Mouse (Mus musculus) embryonic facial prominence, embryonic 13.5 days (tissue): ENCODE results near the gene St6galnac1. TPM values are rescaled to one million over a fixed set of nuclear protein-coding genes. Genes with fewer than 3 reads are reported as not detected.
"Not testable (repeated sequence)": the region's sequence is repeated elsewhere in the genome, so short reads cannot be mapped to it uniquely, and the experiment has no call there.

Experiments used
- ATAC-seq: fragments of 200-750 bp; cut with Nextera tagmentation; 2 replicates; pipeline ENCODE4 v1.8.0; 2017; ENCODE audit warnings: low read depth; ENCODE audit not compliant: insufficient number of reproducible peaks, insufficient read depth, low FRiP score, low TSS enrichment
- H3K27ac ChIP-seq: fragments of 300-500 bp; sonication (generic); 2 replicates; pipeline ENCODE4 v1.5.1; 2015; ENCODE audit warnings: moderate library complexity, mild to moderate bottlenecking, inconsistent platforms
- H3K27me3 ChIP-seq: fragments of 300-500 bp; sonication (generic); 2 replicates; pipeline ENCODE4 v1.6.1; 2015; ENCODE audit warnings: mild to moderate bottlenecking, inconsistent platforms
- H3K36me3 ChIP-seq: fragments of 300-500 bp; sonication (generic); 2 replicates; pipeline ENCODE4 v1.6.1; 2015; ENCODE audit warnings: mild to moderate bottlenecking, inconsistent platforms
- H3K4me1 ChIP-seq: fragments of 300-500 bp; sonication (generic); 2 replicates; pipeline ENCODE4 v1.6.1; 2015; ENCODE audit warnings: inconsistent platforms
- H3K4me2 ChIP-seq: fragments of 300-500 bp; sonication (generic); 2 replicates; pipeline ENCODE4 v1.6.1; 2015; ENCODE audit warnings: moderate library complexity, mild to moderate bottlenecking, inconsistent platforms
- H3K4me3 ChIP-seq: fragments of 300-500 bp; sonication (generic); 2 replicates; pipeline ENCODE4 v1.5.1; 2015; ENCODE audit warnings: mild to moderate bottlenecking, inconsistent platforms
- H3K9ac ChIP-seq: fragments of 300-500 bp; sonication (generic); 2 replicates; pipeline ENCODE4 v1.6.1; 2015; ENCODE audit warnings: mild to moderate bottlenecking, inconsistent platforms
- H3K9me3 ChIP-seq: fragments of 300-500 bp; sonication (generic); 2 replicates; pipeline ENCODE4 v1.6.1; 2016; ENCODE audit warnings: inconsistent platforms
- WGBS: fragments of 180-500 bp; shearing (Covaris S2); methylation state at CpG from one replicate; pipeline ENCODE4 v1.1.7; 2015; ENCODE audit warnings: mixed read lengths; 5-methylcytosine and 5-hydroxymethylcytosine counted together
- polyA plus RNA-seq: library from polyadenylated mRNA; unstranded; fragments of >200 nt; fragmentation: Nextera tagmentation; extraction: Ambion mirVana; gene quantifications from 2 replicates; pipeline ENCODE4 v1.2.1, GENCODE M21; 2015

The St6galnac1 gene
- not detected in 2 replicates for polyA plus RNA-seq

DNA sequence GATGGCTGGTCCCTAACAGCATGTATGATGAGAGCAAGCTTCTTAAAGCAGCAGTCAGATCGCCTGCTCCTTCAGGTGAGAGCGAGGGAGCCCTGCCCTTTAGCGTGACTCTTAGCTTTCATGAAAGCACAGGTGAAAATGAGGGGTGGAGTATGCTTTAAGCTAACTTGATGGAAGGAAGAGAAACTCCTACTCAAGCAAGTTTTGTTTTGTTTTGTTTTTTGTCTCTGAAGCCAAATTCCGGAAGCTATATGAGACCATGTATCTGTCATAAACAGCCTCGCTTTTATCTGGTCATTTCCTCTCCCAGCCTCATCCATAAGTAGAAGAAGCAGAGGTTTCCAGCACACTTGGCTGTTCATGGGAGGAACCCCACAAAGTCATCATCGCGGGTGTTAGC is at the start of gene St6galnac1:
Gene St6galnac1 (minus strand): TSS at position 101 of the 400 bp plus-strand sequence.
- Histone ChIP-seq H3K4me1 (peaks cover under 1% of the 10 kb centered on the region; the same call in 1 of the 2 replicates), H3K27me3 (no peaks in the 10 kb centered on the region)
- 87% methylated on average over 7 of the region's 7 CpGs for WGBS

DNA sequence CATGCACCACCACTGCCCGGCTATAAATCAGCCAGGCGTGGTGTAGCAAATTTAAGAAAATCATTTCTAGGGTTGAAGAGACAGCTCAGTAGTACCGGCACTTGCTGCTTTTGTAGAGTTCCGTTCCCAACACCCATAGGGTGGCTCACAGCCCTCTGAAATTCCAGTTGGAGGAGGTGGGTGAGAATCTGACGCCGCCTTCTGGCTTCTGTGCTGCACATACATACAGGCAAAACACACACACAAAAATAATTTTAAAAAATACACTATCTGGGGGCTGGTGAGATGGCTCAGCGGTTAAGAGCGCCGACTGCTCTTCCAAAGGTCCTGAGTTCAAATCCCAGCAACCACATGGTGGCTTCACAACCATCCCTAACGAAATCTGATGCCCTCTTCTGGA is 48.6 kb upstream of the St6galnac1 start:
- not testable (repeated sequence) for H3K4me2 ChIP-seq, ATAC-seq, H3K4me3 ChIP-seq, H3K27ac ChIP-seq, H3K27me3 ChIP-seq, H3K9me3 ChIP-seq, H3K9ac ChIP-seq, H3K36me3 ChIP-seq
- WGBS, result 94% methylated on average over 10 of the region's 10 CpGs
- H3K4me1 ChIP-seq, result peaks cover 52% of the 10 kb centered on the region

More for the DNA sequence above, at the start of gene St6galnac1:
- no peak for ATAC-seq
- Histone ChIP-seq H3K9me3 (no peaks in the 10 kb centered on the region), H3K27ac (no peak within 1 kb of the TSS), H3K4me3 (no peak within 1 kb of the TSS), H3K36me3 (no peaks in the 10 kb centered on the region), H3K4me2 (no peak within 1 kb of the TSS), H3K9ac (no peak within 1 kb of the TSS)

DNA sequence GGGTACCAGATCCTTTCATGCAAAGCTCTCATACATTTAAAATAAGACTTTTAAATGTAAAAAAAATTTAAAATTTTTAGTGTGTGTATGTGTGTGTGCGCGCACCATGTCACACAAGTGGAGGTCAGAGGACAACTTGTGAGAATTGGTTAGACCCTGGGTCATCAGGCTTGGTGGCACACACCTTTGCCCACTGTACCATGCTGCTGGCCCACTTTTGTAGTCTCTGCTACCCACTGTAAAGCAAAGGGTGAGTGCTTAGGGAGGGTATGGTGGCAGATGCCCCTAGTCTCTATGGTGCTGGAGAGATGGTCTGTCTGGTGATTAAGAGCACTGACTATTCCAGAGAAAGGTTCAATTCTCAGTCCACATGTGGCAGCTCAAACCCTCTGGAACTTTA is 47.9 kb upstream of the St6galnac1 start:
- Histone ChIP-seq H3K4me1 (peaks cover 46% of the 10 kb centered on the region), H3K9me3 (no peaks in the 10 kb centered on the region), H3K36me3 (no peaks in the 10 kb centered on the region), H3K4me3 (no peak overlapping the region), H3K4me2 (no peak overlapping the region), H3K27me3 (no peaks in the 10 kb centered on the region), H3K9ac (no peak overlapping the region), H3K27ac (no peak overlapping the region)
- no peak for ATAC-seq
- WGBS, result 98% methylated on average over 2 of the region's 2 CpGs

DNA sequence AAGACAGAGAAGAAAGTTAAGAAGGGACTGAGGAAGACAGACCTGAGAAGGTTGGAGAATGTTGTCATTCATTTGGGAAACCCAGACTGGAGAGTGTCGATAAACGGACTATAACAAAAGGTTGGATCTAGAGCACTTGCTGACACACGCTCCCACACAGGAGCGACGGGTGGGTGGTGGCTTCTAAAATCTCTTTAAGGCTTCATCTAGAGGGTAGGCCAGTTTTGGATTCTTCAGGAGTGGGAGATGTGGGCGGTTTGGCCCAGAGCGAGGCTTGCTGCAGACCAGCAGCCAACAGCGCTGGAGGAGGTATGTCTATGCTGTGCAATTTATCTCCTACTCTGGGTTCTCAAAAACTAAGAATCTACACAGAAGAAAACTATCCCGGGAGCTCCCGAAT is 47.3 kb upstream of the St6galnac1 start:
- Histone ChIP-seq H3K27me3 (no peaks in the 10 kb centered on the region), H3K4me3 (no peak overlapping the region), H3K4me1 (peaks cover 43% of the 10 kb centered on the region), H3K36me3 (no peaks in the 10 kb centered on the region), H3K9me3 (no peaks in the 10 kb centered on the region), H3K4me2 (no peak overlapping the region), H3K9ac (0 out of 2 replicates have a peak overlapping the region, but pooled peaks have one; percentile 32), H3K27ac (no peak overlapping the region)
- 91% methylated on average over 10 of the region's 10 CpGs for WGBS
- no peak for ATAC-seq

DNA sequence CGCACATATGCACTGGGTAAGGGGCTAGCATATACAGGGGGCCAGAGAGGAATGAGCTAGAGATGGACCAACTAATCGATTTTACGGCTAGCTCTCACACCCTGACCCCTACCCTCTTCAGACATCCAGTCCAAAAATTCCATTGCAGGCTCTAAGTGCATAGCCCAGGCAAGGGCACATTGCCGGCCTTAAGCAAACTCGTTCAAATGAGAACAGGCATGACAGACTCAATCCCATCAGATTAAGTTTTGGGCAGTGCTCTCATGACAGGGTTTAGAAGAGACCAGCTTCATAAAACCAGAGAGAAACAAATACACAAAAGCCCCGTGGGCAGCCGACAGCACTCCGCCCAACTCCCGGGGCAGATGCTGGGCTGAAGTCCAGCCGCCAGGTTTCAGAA is 46.9 kb upstream of the St6galnac1 start:
- ATAC-seq, result no peak
- no peaks in the 10 kb centered on the region for H3K9me3 ChIP-seq
- H3K27ac ChIP-seq, result no peak overlapping the region
- no peaks in the 10 kb centered on the region for H3K36me3 ChIP-seq
- H3K9ac ChIP-seq, result 0 out of 2 replicates have a peak overlapping the region, but pooled peaks have one; percentile 32
- H3K4me1 ChIP-seq, result peaks cover 43% of the 10 kb centered on the region
- no peak overlapping the region for H3K4me3 ChIP-seq
- no peaks in the 10 kb centered on the region for H3K27me3 ChIP-seq
- H3K4me2 ChIP-seq, result no peak overlapping the region
- 68% methylated on average over 10 of the region's 10 CpGs for WGBS

DNA sequence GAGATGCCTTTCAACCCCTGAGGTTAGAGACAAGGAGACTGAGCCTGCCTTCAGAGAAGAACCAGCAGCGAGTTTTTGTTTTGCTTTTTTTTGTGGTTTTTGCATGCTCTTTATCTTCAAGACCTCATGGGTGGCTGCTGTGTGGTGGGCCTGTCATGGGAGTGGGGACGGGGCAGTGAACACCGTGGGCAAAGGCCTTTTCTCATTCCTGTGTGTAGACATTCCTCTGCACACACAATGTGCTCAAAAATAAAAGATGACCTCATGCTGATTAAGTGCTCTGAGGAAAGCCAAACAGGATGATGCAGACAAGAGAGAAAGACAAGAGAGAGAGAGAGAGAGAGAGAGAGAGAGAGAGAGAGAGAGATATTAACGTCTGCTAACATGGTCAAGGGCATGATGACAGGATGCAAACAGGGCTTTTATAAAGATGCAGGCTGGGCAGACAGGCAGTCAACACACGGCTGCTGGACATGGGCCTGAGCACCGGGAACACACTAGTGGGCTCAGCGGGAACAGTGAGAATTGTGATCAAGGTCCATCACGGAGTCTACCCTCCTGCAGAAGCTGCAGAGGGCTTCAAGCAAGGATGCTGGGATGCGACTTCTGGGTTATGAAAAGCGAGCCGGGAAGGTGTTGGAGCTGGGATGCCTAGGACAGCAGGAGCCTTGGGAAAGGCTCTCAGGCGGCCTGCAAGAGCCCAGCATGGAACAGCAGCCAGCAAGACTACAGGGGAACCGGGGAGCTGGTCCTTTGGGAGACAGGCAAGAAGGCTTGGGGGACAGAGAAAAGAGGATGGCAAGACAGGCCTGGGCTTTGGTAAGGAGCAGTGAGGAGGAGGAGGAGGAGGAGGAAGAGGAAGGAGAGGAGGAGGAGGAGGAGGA is 46.0 kb upstream of the St6galnac1 start:
- H3K4me2 ChIP-seq, result no peak overlapping the region
- no peak overlapping the region for H3K9ac ChIP-seq
- peaks cover 39% of the 10 kb centered on the region for H3K4me1 ChIP-seq
- no peak overlapping the region for H3K27ac ChIP-seq
- no peaks in the 10 kb centered on the region for H3K9me3 ChIP-seq
- WGBS, result 74% methylated on average over 13 of the region's 13 CpGs
- no peak for ATAC-seq
- no peak overlapping the region for H3K4me3 ChIP-seq
- no peaks in the 10 kb centered on the region for H3K27me3 ChIP-seq
- no peaks in the 10 kb centered on the region for H3K36me3 ChIP-seq

DNA sequence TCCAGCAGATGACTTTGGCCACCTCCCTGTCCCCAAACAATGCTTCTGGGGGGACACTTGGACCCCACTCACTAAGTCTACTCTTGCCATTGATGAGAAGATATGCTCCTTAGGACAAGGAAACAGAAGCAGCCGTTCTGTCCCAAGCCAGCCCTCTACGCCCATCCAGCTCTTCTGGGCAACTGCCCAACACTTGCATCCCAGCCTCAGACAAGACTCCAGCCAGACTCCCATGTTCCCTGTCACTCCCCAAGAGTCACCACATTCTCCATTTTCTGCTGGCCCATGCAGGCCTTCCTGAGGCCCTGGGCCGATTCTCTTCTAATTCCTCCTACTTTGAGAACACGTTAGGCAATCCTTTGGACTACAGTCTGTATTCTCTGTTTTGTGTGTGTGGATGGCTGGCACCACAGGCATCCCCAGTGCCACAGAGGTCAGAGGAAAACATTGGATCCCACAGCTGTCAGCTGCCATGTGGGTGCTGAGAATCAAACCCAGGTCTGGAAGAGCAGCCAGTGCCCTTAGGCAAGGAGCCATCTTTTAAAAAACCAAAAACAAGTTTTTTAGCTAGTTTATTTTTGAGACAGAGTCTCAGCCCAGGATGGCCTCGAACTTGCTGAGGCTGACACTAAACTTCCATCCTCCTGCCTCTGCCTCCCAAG is 44.8 kb upstream of the St6galnac1 start:
- Histone ChIP-seq H3K4me1 (peaks cover 42% of the 10 kb centered on the region), H3K9me3 (no peaks in the 10 kb centered on the region), H3K36me3 (no peaks in the 10 kb centered on the region), H3K27ac (no peak overlapping the region), H3K4me3 (no peak overlapping the region), H3K4me2 (no peak overlapping the region), H3K27me3 (no peaks in the 10 kb centered on the region), H3K9ac (0 out of 2 replicates have a peak overlapping the region, but pooled peaks have one; percentile 40)
- no peak for ATAC-seq
- WGBS, result 90% methylated on average over 5 of the region's 5 CpGs

DNA sequence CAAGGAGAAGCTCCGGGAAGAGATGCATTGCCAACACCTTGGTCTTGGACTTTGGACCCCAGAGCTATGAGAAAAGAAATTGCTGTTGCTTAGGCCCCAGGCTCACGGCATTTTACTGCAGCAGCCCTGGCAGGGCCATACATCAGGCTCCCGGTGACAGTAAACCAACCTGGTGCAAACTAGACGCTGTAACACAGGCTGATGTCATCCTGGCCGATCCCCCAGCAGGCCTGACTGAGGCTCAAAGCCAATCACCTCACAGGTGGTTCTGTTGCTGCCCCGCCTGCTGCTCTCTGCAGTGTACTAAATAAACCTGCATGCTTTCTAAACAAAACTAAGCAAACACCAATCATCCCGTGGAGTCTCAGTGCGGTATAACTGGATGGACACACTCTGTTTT is 43.4 kb upstream of the St6galnac1 start:
- Histone ChIP-seq H3K4me1 (peaks cover 55% of the 10 kb centered on the region), H3K27ac (0 out of 2 replicates have a peak overlapping the region, but pooled peaks have one; percentile 13), H3K9ac (no peak overlapping the region), H3K4me3 (no peak overlapping the region), H3K4me2 (no peak overlapping the region), H3K36me3 (no peaks in the 10 kb centered on the region), H3K27me3 (no peaks in the 10 kb centered on the region), H3K9me3 (no peaks in the 10 kb centered on the region)
- no peak for ATAC-seq
- WGBS, result 64% methylated on average over 8 of the region's 8 CpGs

DNA sequence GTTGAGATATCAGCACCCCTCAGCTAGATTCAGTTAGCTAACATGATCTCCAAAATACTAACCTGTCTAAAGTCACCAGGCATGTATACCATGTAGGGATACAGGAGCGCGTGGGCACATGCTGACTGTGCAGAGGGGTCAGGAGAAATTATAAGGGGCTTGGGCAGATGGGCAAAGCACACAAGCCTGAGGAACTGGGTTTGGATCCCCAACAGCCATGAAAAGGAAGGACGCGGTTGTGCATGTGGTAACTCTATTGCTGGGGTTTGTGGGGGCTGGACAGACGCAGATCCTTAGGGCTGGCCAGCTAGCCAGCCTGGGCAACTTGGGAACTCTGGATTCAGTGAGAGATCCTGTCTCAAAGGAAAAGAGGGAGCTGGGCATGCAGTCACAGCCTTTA is 42.3 kb upstream of the St6galnac1 start:
- H3K9ac ChIP-seq, result no peak overlapping the region
- no peak overlapping the region for H3K4me2 ChIP-seq
- no peak for ATAC-seq
- no peaks in the 10 kb centered on the region for H3K27me3 ChIP-seq
- WGBS, result 92% methylated on average over 5 of the region's 5 CpGs
- H3K36me3 ChIP-seq, result no peaks in the 10 kb centered on the region
- H3K4me1 ChIP-seq, result peaks cover 65% of the 10 kb centered on the region
- H3K9me3 ChIP-seq, result no peaks in the 10 kb centered on the region
- H3K4me3 ChIP-seq, result no peak overlapping the region
- no peak overlapping the region for H3K27ac ChIP-seq

DNA sequence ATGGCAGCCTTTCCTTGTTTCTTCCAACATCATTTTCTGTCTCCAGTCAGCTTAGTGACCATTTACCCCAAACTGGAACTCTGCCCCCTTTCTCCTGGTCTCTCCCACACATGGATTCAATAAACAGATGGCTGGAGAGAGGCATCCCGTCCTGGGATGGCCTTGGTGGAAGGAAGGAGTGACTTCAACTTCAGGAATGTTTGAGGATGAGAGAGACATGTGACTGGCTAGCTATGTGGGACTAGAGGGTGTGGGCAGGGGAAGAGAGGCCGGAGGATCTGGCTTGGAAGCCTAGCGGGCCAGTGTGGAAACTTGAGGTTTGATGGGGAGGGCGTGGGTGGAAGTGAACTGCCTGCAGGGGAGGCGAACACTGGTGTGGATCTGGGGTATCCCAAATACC is 41.5 kb upstream of the St6galnac1 start:
- 64% methylated on average over 5 of the region's 5 CpGs for WGBS
- no peaks in the 10 kb centered on the region for H3K9me3 ChIP-seq
- H3K4me3 ChIP-seq, result no peak overlapping the region
- H3K36me3 ChIP-seq, result no peaks in the 10 kb centered on the region
- no peak overlapping the region for H3K9ac ChIP-seq
- H3K4me1 ChIP-seq, result peaks cover 68% of the 10 kb centered on the region
- no peaks in the 10 kb centered on the region for H3K27me3 ChIP-seq
- H3K4me2 ChIP-seq, result no peak overlapping the region
- no peak overlapping the region for H3K27ac ChIP-seq
- ATAC-seq, result no peak

DNA sequence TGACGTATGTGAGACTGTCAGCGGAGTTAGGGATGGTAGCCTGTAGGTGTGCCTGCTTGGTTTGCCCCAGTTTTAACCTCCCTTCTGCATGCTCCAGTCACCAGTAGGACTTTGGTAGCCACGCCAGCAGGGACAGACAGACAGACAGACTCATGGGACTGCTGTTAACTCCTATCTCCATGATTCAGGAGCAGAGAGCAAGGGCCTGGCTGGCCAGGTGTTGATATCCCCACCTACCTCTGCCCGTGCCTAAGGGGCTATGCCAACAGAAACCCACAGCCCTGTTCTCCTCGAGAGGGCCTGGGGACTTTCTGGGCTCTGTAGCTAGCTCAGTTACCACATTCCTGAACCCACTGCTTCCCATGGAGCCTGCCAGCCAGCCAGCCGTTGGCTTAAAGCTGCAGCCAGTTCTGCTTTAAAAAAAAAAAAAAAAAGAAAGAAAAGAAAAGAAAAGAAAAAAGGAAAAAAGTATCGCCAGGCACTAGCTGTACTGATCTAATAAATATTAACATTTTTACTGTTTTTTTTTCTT is 39.6 kb upstream of the St6galnac1 start:
- H3K27ac ChIP-seq, result peak overlapping the region; percentile 94
- no peaks in the 10 kb centered on the region for H3K9me3 ChIP-seq
- peak overlapping the region; percentile 53; the same call in 1 of the 2 replicates for H3K9ac ChIP-seq
- 26% methylated on average over 7 of the region's 7 CpGs for WGBS
- H3K27me3 ChIP-seq, result peaks cover 8% of the 10 kb centered on the region; the same call in 1 of the 2 replicates
- no peaks in the 10 kb centered on the region for H3K36me3 ChIP-seq
- H3K4me3 ChIP-seq, result no peak overlapping the region; the same call in 1 of the 2 replicates
- peaks cover 64% of the 10 kb centered on the region for H3K4me1 ChIP-seq
- peak overlapping the region; percentile 45 for H3K4me2 ChIP-seq
- ATAC-seq, result no peak
